Mouse (Mus musculus) olfactory bulb, adult 2 months (tissue): Measurements from ENCODE around the gene Csnk1d.

Source experiments
- CTCF ChIP-seq: fragments of 200-500 bp; IDR thresholded peaks from 2 replicates; pipeline ENCODE4 v1.5.1; 2012; ENCODE audit warnings: low read depth, mild to moderate bottlenecking, low read length, moderate library complexity; ENCODE audit not compliant: insufficient read depth
- POLR2A ChIP-seq: fragments of 200-500 bp; IDR thresholded peaks from 2 replicates; pipeline ENCODE4 v1.6.1; 2012; ENCODE audit warnings: mild to moderate bottlenecking, low read depth, low read length, moderate library complexity; ENCODE audit not compliant: insufficient read depth

GRCm38 (mm10) chr11:120981661-120982060 is 9.5 kb downstream of the Csnk1d start:
- TF ChIP-seq CTCF (no peak), POLR2A (no peak)
